Mouse (Mus musculus) heart, postnatal 0 days (tissue): ENCODE results near the gene Amd1. TPM values are rescaled to one million over a fixed set of nuclear protein-coding genes. Genes with fewer than 3 reads are reported as not detected.

Experiments
- ATAC-seq: fragments of 200-750 bp; cut with Nextera tagmentation; 2 replicates; pipeline ENCODE4 v1.8.0; 2017; ENCODE audit warnings: low read depth, moderate number of reproducible peaks, moderate library complexity; ENCODE audit not compliant: insufficient read depth
- DNase-seq: peaks from one replicate; pipeline ENCODE4 v3.0.0-alpha.2; 2016; ENCODE audit warnings: low spot score
- H3K27ac ChIP-seq: fragments of 300-500 bp; sonication (generic); 2 replicates; pipeline ENCODE4 v1.5.1; 2014; ENCODE audit warnings: low read depth, mild to moderate bottlenecking
- H3K27me3 ChIP-seq: fragments of 300-500 bp; sonication (generic); 2 replicates; pipeline ENCODE4 v1.6.1; 2014; ENCODE audit warnings: low read length, mixed read lengths; ENCODE audit not compliant: control insufficient read depth, insufficient read depth
- H3K36me3 ChIP-seq: fragments of 300-500 bp; sonication (generic); replicated peaks from 2 replicates; pipeline ENCODE4 v1.6.1; 2014; ENCODE audit warnings: low read length, mixed read lengths; ENCODE audit not compliant: control insufficient read depth, insufficient read depth
- H3K4me1 ChIP-seq: fragments of 300-500 bp; sonication (generic); 2 replicates; pipeline ENCODE4 v1.6.1; 2014; ENCODE audit warnings: antibody characterized with exemption; ENCODE audit not compliant: control insufficient read depth, insufficient read depth
- H3K4me2 ChIP-seq: fragments of 300-500 bp; sonication (generic); 2 replicates; pipeline ENCODE4 v1.6.1; 2014; ENCODE audit warnings: low read depth, mild to moderate bottlenecking, low read length, moderate library complexity
- H3K4me3 ChIP-seq: fragments of 300-500 bp; sonication (generic); 2 replicates; pipeline ENCODE4 v1.5.1; 2014; ENCODE audit warnings: low read depth, low read length
- H3K9ac ChIP-seq: fragments of 300-500 bp; sonication (generic); replicated peaks from 2 replicates; pipeline ENCODE4 v1.6.1; 2014; ENCODE audit warnings: low read depth, low read length, mixed read lengths
- H3K9me3 ChIP-seq: fragments of 300-500 bp; sonication (generic); replicated peaks from 2 replicates; pipeline ENCODE4 v1.6.1; 2016; ENCODE audit warnings: low read length; ENCODE audit not compliant: control insufficient read depth
- CTCF ChIP-seq: IDR thresholded peaks from 2 replicates; pipeline ENCODE4 v1.5.1; 2016; ENCODE audit warnings: antibody characterized with exemption, control low read depth, low read depth
- EP300 ChIP-seq: IDR thresholded peaks from 2 replicates; pipeline ENCODE4 v1.6.1; 2016; ENCODE audit warnings: antibody characterized with exemption, low read depth
- WGBS: fragments of 180-500 bp; shearing (Covaris S2); extraction: QIAGEN DNeasy Blood & Tissue Kit; methylation state at CpG from one replicate; pipeline ENCODE4 v1.1.7; 2014; 5-methylcytosine and 5-hydroxymethylcytosine counted together
- polyA plus RNA-seq: library from polyadenylated mRNA; unstranded; fragments of >200 nt; fragmentation: Nextera tagmentation; extraction: Ambion mirVana; gene quantifications from 2 replicates; pipeline ENCODE4 v1.2.1, GENCODE M21; 2015
- total RNA-seq: library from RNA; depleted of rRNA; stranded (reverse); fragments of >200 nt; gene quantifications from 2 replicates; pipeline ENCODE4 v1.2.3, GENCODE M21; 2014; ENCODE audit warnings: low replicate concordance

The Amd1 gene
- total and polyA plus RNA-seq, 2 experiments from 2014 or later = 25.8 to 48.5 TPM

- DNase-seq = no peak
- H3K4me3 ChIP-seq = no peak overlapping the region
- peaks cover 11% of the 10 kb centered on the region for H3K36me3 ChIP-seq
- no peak overlapping the region for H3K27ac ChIP-seq
- H3K9ac ChIP-seq = no peak overlapping the region
- no peaks in the 10 kb centered on the region for H3K4me1 ChIP-seq
- WGBS = 93% methylated on average over 9 of the region's 9 CpGs
- no peaks in the 10 kb centered on the region for H3K9me3 ChIP-seq
- H3K4me2 ChIP-seq = no peak overlapping the region
- H3K27me3 ChIP-seq = no peaks in the 10 kb centered on the region
- no peak for ATAC-seq
- no peak for TF ChIP-seq CTCF
Observed at GRCm38 (mm10) chr10:40283636-40284035, 18.4 kb downstream of the Amd1 start.

- ATAC-seq (no peak), DNase-seq (no peak)
- Histone ChIP-seq H3K4me3 (no peak overlapping the region), H3K4me2 (no peak overlapping the region), H3K9me3 (no peaks in the 10 kb centered on the region), H3K27ac (no peak overlapping the region), H3K4me1 (no peaks in the 10 kb centered on the region), H3K36me3 (peaks cover 5% of the 10 kb centered on the region; the same call in 1 of the 2 replicates), H3K9ac (no peak overlapping the region), H3K27me3 (no peaks in the 10 kb centered on the region)
- 100% methylated on average over 2 of the region's 2 CpGs for WGBS
- TF ChIP-seq CTCF (no peak), EP300 (no peak)
Observed at GRCm38 (mm10) chr10:40281565-40281964, 20.4 kb downstream of the Amd1 start.

DNA sequence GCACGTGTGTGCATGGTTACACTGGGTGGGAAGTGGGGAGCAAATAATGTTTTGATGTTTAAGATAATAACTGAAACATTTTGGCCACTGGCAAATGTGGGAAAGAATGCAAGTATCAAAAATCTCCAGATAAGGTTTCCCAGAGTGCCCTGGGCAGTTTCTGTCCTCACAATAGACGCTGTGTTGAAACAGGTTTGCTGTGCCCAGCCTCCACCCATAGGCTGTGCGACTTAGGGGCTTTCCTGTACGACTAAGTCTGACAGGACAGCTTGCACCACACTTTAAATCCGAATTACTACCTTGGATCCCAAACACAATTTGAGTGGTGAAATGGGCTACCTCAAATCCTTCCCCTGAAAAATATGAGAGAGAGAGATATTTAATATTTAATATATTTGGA is 23.7 kb downstream of the Amd1 start:
- Histone ChIP-seq H3K27me3 (no peaks in the 10 kb centered on the region), H3K4me3 (no peak overlapping the region), H3K4me1 (no peaks in the 10 kb centered on the region), H3K9me3 (no peaks in the 10 kb centered on the region), H3K36me3 (no peaks in the 10 kb centered on the region), H3K9ac (no peak overlapping the region), H3K4me2 (no peak overlapping the region), H3K27ac (no peak overlapping the region)
- TF ChIP-seq CTCF (no peak), EP300 (no peak)
- no peak for DNase-seq
- no peak for ATAC-seq
- 58% methylated on average over 5 of the region's 5 CpGs for WGBS

DNA sequence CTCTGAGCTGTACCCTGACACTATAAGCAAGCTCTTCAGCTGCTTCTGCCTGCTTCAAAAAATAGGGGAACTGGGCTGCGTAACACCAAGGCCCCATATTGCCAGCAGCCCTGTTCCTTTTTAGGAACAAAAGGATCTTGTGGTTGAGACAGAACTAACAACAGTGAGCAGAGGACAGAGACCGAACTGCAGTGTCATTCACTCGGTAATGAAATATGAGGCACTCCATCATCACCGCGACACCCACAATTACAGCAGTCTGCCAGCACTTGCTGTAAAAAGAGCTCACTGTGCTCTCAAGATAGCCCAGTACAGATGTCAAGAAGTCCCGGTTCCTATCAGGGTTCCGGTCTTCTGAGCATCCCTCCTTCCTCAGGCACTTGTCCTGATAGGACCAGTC is 26.0 kb downstream of the Amd1 start:
- Histone ChIP-seq H3K4me2 (no peak overlapping the region), H3K4me1 (no peaks in the 10 kb centered on the region), H3K27ac (no peak overlapping the region), H3K9ac (no peak overlapping the region), H3K27me3 (no peaks in the 10 kb centered on the region), H3K36me3 (no peaks in the 10 kb centered on the region), H3K9me3 (no peaks in the 10 kb centered on the region), H3K4me3 (no peak overlapping the region)
- WGBS = 42% methylated on average over 7 of the region's 7 CpGs
- TF ChIP-seq EP300 (no peak), CTCF (no peak)
- no peak for DNase-seq
- no peak for ATAC-seq

- Histone ChIP-seq H3K9me3 (no peaks in the 10 kb centered on the region), H3K4me3 (no peak overlapping the region), H3K27me3 (no peaks in the 10 kb centered on the region), H3K36me3 (no peaks in the 10 kb centered on the region), H3K4me2 (no peak overlapping the region), H3K4me1 (no peaks in the 10 kb centered on the region), H3K9ac (no peak overlapping the region), H3K27ac (no peak overlapping the region)
- 73% methylated on average over 5 of the region's 5 CpGs for WGBS
- DNase-seq (no peak), ATAC-seq (no peak)
- TF ChIP-seq EP300 (no peak), CTCF (no peak)
Observed at GRCm38 (mm10) chr10:40273938-40274337, 28.0 kb downstream of the Amd1 start.

- TF ChIP-seq EP300 = no peak
- DNase-seq (no peak), ATAC-seq (no peak)
- Histone ChIP-seq H3K27me3 (no peaks in the 10 kb centered on the region), H3K4me1 (no peaks in the 10 kb centered on the region), H3K4me2 (no peak overlapping the region), H3K36me3 (no peaks in the 10 kb centered on the region), H3K9me3 (no peaks in the 10 kb centered on the region), H3K4me3 (no peak overlapping the region), H3K27ac (no peak overlapping the region), H3K9ac (no peak overlapping the region)
- 81% methylated on average over 3 of the region's 3 CpGs for WGBS
Observed at GRCm38 (mm10) chr10:40271216-40271615, 30.8 kb downstream of the Amd1 start.
